Mouse (Mus musculus) liver, embryonic 14.5 days (tissue): Measurements from ENCODE around the gene Mprip. TPM values are rescaled to one million over a fixed set of nuclear protein-coding genes. Genes with fewer than 3 reads are reported as not detected.

Experiments
- ATAC-seq: fragments of 200-750 bp; cut with Nextera tagmentation; 2 replicates; pipeline ENCODE4 v1.8.0; 2017; ENCODE audit warnings: moderate number of reproducible peaks, mild to moderate bottlenecking, moderate library complexity; ENCODE audit not compliant: insufficient read depth
- DNase-seq, 3 experiments: peaks; one replicate each; pipeline ENCODE4 v3.0.0-alpha.2; 2012 to 2013; ENCODE audit warnings: low read depth in 3 of 3, low spot score in 3 of 3
- H3K27ac ChIP-seq: fragments of 300-500 bp; sonication (generic); 2 replicates; pipeline ENCODE4 v1.5.1; 2014; ENCODE audit warnings: moderate library complexity, mild to moderate bottlenecking, control low read depth, inconsistent platforms
- H3K27me3 ChIP-seq: fragments of 300-500 bp; sonication (generic); 2 replicates; pipeline ENCODE4 v1.6.1; 2014; ENCODE audit warnings: mild to moderate bottlenecking, low read length, moderate library complexity; ENCODE audit not compliant: control insufficient read depth, insufficient read depth
- H3K36me3 ChIP-seq: fragments of 300-500 bp; sonication (generic); replicated peaks from 2 replicates; pipeline ENCODE4 v1.6.1; 2014; ENCODE audit warnings: low read depth; ENCODE audit not compliant: control insufficient read depth, insufficient read depth
- H3K4me1 ChIP-seq, 2 experiments: fragments of 200-500 bp in 1 of 2; fragments of 300-500 bp in 1 of 2; sonication (generic) in 1 of 2; replicated peaks; 2 replicates each; pipeline ENCODE4 v1.6.1; 2012 to 2014; ENCODE audit warnings: antibody characterized with exemption in 1 of 2, inconsistent platforms in 1 of 2, low read length in 1 of 2; ENCODE audit not compliant: control insufficient read depth in 2 of 2, insufficient read depth in 2 of 2
- H3K4me2 ChIP-seq: fragments of 300-500 bp; sonication (generic); 2 replicates; pipeline ENCODE4 v1.6.1; 2014; ENCODE audit warnings: low read depth, mild to moderate bottlenecking, control low read depth, moderate library complexity
- H3K4me3 ChIP-seq, 2 experiments: fragments of 200-500 bp in 1 of 2; fragments of 300-500 bp in 1 of 2; sonication (generic) in 1 of 2; 2 replicates each; pipeline ENCODE4 v1.5.1; 2012 to 2014; ENCODE audit warnings: low read depth in 2 of 2, low read length in 2 of 2, mild to moderate bottlenecking in 2 of 2, control low read depth in 1 of 2, inconsistent platforms in 1 of 2, moderate library complexity in 1 of 2; ENCODE audit not compliant: insufficient read depth in 1 of 2
- H3K9ac ChIP-seq: fragments of 300-500 bp; sonication (generic); replicated peaks from 2 replicates; pipeline ENCODE4 v1.6.1; 2014; ENCODE audit warnings: mild to moderate bottlenecking, control low read depth, moderate library complexity
- H3K9me3 ChIP-seq: fragments of 300-500 bp; sonication (generic); 2 replicates; pipeline ENCODE4 v1.6.1; 2016; ENCODE audit warnings: low read length, mixed read lengths; ENCODE audit not compliant: control insufficient read depth
- CTCF ChIP-seq: IDR thresholded peaks from 2 replicates; pipeline ENCODE4 v1.5.1; 2016; ENCODE audit warnings: antibody characterized with exemption, low read depth, control low read depth
- EP300 ChIP-seq: IDR thresholded peaks from 2 replicates; pipeline ENCODE4 v1.6.1; 2016; ENCODE audit warnings: antibody characterized with exemption, low read depth
- WGBS: fragments of 180-500 bp; shearing (Covaris S2); extraction: QIAGEN DNeasy Blood & Tissue Kit; methylation state at CpG from one replicate; pipeline ENCODE4 v1.1.7; 2014; ENCODE audit not compliant: insufficient replicate concordance; 5-methylcytosine and 5-hydroxymethylcytosine counted together
- polyA plus RNA-seq, 2 experiments: library from polyadenylated mRNA; depleted of rRNA in 1 of 2; stranded (reverse) in 1 of 2; unstranded in 1 of 2; fragments of >200 nt; fragmentation: Nextera tagmentation in 1 of 2; extraction: Ambion mirVana in 1 of 2; gene quantifications; 2 replicates each; pipeline versions ENCODE4 v1.2.1 to v1.2.3; 2012 to 2014

Mprip gene
- polyA plus RNA-seq, 2 experiments = 10.2 to 14.6 TPM

GRCm38 (mm10) chr11:59814936-59815335 lies 153.8 kb downstream of the Mprip start:
- 62% methylated on average over 6 of the region's 6 CpGs for WGBS
- Histone ChIP-seq H3K27ac (no peak overlapping the region), H3K9me3 (no peaks in the 10 kb centered on the region), H3K9ac (no peak overlapping the region), H3K4me2 (no peak overlapping the region), H3K27me3 (no peaks in the 10 kb centered on the region), H3K36me3 (peaks cover 31% of the 10 kb centered on the region), H3K4me3 (no peak overlapping the region), H3K4me1 (peaks cover 5 to 9% of the 10 kb centered on the region in 2 experiments; a peak in 3 of 4 replicates)
- DNase-seq (no peak), ATAC-seq (no peak)
- TF ChIP-seq EP300 (no peak), CTCF (no peak)

- Histone ChIP-seq H3K4me1 (peaks cover 3 to 9% of the 10 kb centered on the region in 2 experiments; a peak in 3 of 4 replicates), H3K27ac (no peak overlapping the region), H3K27me3 (no peaks in the 10 kb centered on the region), H3K4me2 (no peak overlapping the region), H3K36me3 (peaks cover 37% of the 10 kb centered on the region), H3K9me3 (no peaks in the 10 kb centered on the region), H3K4me3 (no peak overlapping the region), H3K9ac (no peak overlapping the region)
- ATAC-seq (no peak), DNase-seq (no peak)
- 67% methylated on average over 6 of the region's 6 CpGs for WGBS
- no peak for TF ChIP-seq CTCF
- TF ChIP-seq EP300 = no peak
Observed at GRCm38 (mm10) chr11:59815482-59816065, 154.5 kb downstream of the Mprip start.

GRCm38 (mm10) chr11:59817916-59818315 lies 156.8 kb downstream of the Mprip start:
- TF ChIP-seq EP300 (no peak), CTCF (no peak)
- Histone ChIP-seq H3K9me3 (no peaks in the 10 kb centered on the region), H3K4me2 (no peak overlapping the region), H3K9ac (no peak overlapping the region), H3K36me3 (peaks cover 51% of the 10 kb centered on the region), H3K4me3 (no peak overlapping the region), H3K27me3 (no peaks in the 10 kb centered on the region), H3K27ac (no peak overlapping the region), H3K4me1 (peaks cover 0 to 4% of the 10 kb centered on the region in 2 experiments; a peak in 1 of 4 replicates)
- ATAC-seq (no peak), DNase-seq (no peak)
- 83% methylated on average over 3 of the region's 3 CpGs for WGBS

- H3K27me3 ChIP-seq = no peaks in the 10 kb centered on the region
- H3K4me1 ChIP-seq = no peaks in the 10 kb centered on the region
- no peaks in the 10 kb centered on the region for H3K9me3 ChIP-seq
- TF ChIP-seq CTCF = no peak
- no peak overlapping the region for H3K4me2 ChIP-seq
- 82% methylated on average over 3 of the region's 3 CpGs for WGBS
- no peak overlapping the region for H3K4me3 ChIP-seq
- ATAC-seq = no peak
- H3K27ac ChIP-seq = no peak overlapping the region
- no peak overlapping the region for H3K9ac ChIP-seq
- peaks cover 84% of the 10 kb centered on the region for H3K36me3 ChIP-seq
- no peak for DNase-seq
Observed at GRCm38 (mm10) chr11:59821625-59822024, 160.5 kb downstream of the Mprip start.

Other genes starting within 250 kb of the Mprip start
- gene Jmjd4, start 211.3 kb upstream of the Mprip start, polyA plus RNA-seq (2012; rRNA removed) = 2.5 and 3.2 TPM in 2 replicates
- gene Jmjd4, start 211.3 kb upstream of the Mprip start, polyA plus RNA-seq (2014; fragmentation: Nextera tagmentation; extraction: Ambion mirVana) = 3.5 and 3.8 TPM in 2 replicates
- gene Snap47, start 210.1 kb upstream of the Mprip start, polyA plus RNA-seq (2012; rRNA removed) = 11.2 and 12.4 TPM in 2 replicates
- gene Snap47, start 210.1 kb upstream of the Mprip start, polyA plus RNA-seq (2014; fragmentation: Nextera tagmentation; extraction: Ambion mirVana) = 21.6 and 26.5 TPM in 2 replicates
- 0.38 and 0.51 TPM in 2 replicates for gene Zfp867, start 188.8 kb upstream of the Mprip start, polyA plus RNA-seq (2012; rRNA removed)
- gene Zfp867, start 188.8 kb upstream of the Mprip start, polyA plus RNA-seq (2014; fragmentation: Nextera tagmentation; extraction: Ambion mirVana) = 1.4 and 1.5 TPM in 2 replicates
- 2.1 and 2.3 TPM in 2 replicates for gene Zkscan17, start 134.6 kb upstream of the Mprip start, polyA plus RNA-seq (2012; rRNA removed)
- 2.9 and 3.4 TPM in 2 replicates for gene Zkscan17, start 134.6 kb upstream of the Mprip start, polyA plus RNA-seq (2014; fragmentation: Nextera tagmentation; extraction: Ambion mirVana)
- 0.42 and 0.54 TPM in 2 replicates for gene Nlrp3, start 119.7 kb upstream of the Mprip start, polyA plus RNA-seq (2012; rRNA removed)
- gene Nlrp3, start 119.7 kb upstream of the Mprip start, polyA plus RNA-seq (2014; fragmentation: Nextera tagmentation; extraction: Ambion mirVana) = 0.25 and 0.39 TPM in 2 replicates
- not detected in 2 replicates for gene Olfr222, start 85.1 kb upstream of the Mprip start, polyA plus RNA-seq (2012; rRNA removed)
- not detected in 2 replicates for gene Olfr222, start 85.1 kb upstream of the Mprip start, polyA plus RNA-seq (2014; fragmentation: Nextera tagmentation; extraction: Ambion mirVana)
- not detected in 2 replicates for gene Olfr223, start 68.0 kb upstream of the Mprip start, polyA plus RNA-seq (2012; rRNA removed)
- not detected in 2 replicates for gene Olfr223, start 68.0 kb upstream of the Mprip start, polyA plus RNA-seq (2014; fragmentation: Nextera tagmentation; extraction: Ambion mirVana)
- 1.9 TPM in 2 replicates for gene Pld6, start 126.3 kb downstream of the Mprip start, polyA plus RNA-seq (2012; rRNA removed)
- 0.50 and 0.68 TPM in 2 replicates for gene Pld6, start 126.3 kb downstream of the Mprip start, polyA plus RNA-seq (2014; fragmentation: Nextera tagmentation; extraction: Ambion mirVana)
- gene Flcn, start 148.7 kb downstream of the Mprip start, polyA plus RNA-seq (2012; rRNA removed) = 10.8 and 11.1 TPM in 2 replicates
- gene Flcn, start 148.7 kb downstream of the Mprip start, polyA plus RNA-seq (2014; fragmentation: Nextera tagmentation; extraction: Ambion mirVana) = 7.2 and 8.9 TPM in 2 replicates
- gene Nt5m, start 178.1 kb downstream of the Mprip start, polyA plus RNA-seq (2012; rRNA removed) = 8.5 and 8.9 TPM in 2 replicates
- gene Nt5m, start 178.1 kb downstream of the Mprip start, polyA plus RNA-seq (2014; fragmentation: Nextera tagmentation; extraction: Ambion mirVana) = 10.0 and 10.6 TPM in 2 replicates
- gene Cops3, start 178.5 kb downstream of the Mprip start, polyA plus RNA-seq (2012; rRNA removed) = 26.2 and 33.5 TPM in 2 replicates
- 108 and 112 TPM in 2 replicates for gene Cops3, start 178.5 kb downstream of the Mprip start, polyA plus RNA-seq (2014; fragmentation: Nextera tagmentation; extraction: Ambion mirVana)